ENCODE assay signal across 14 mouse cellular contexts in genomic region chr1:62934752-62935329, GRCm38 (mm10).
A peak's percentile ranks its signal among the peaks of the same experiment; 100 is the strongest.
DNase-seq lines count a peak whose midpoint lies in the region; ATAC-seq lines count a peak whose summit lies in the region.
"Had no signal": no experiment of that assay in that cellular context is flagged by ENCODE, and none has a peak within 500 bp of the region (broad histone marks: within the 10 kb centered on the region; RNA-seq: fewer than 3 reads in every experiment).

No protein-coding gene starts in this region.

- H3K27ac ChIP-seq in embryonic facial prominence, embryonic 15.5 days (replicated peaks) = peak overlapping the region; percentile 34; the same call in 1 of the 2 replicates
- H3K27ac ChIP-seq in forebrain, embryonic 11.5 days (ENCODE audit: low read depth, low read length) = 0 out of 2 replicates have a peak overlapping the region, but pooled peaks have one; percentile 12
- peak overlapping the region; percentile 68 for H3K27ac ChIP-seq in hindbrain, embryonic 14.5 days
- peak overlapping the region; percentile 73 for H3K27ac ChIP-seq in midbrain, embryonic 15.5 days
- no peak overlapping the region for H3K27ac ChIP-seq in kidney, embryonic 16.5 days (ENCODE audit: low read length)
- H3K27ac ChIP-seq: kidney, embryonic 15.5 days; stomach, embryonic 15.5 days had no signal

- peak; percentile 57 for DNase-seq in forebrain, embryonic 11.5 days (ENCODE audit: low spot score)
- DNase-seq in hindbrain, embryonic 14.5 days (ENCODE audit: low spot score) = no peak
- DNase-seq: heart, adult 11 months; liver; thymus, postnatal 14 days had no signal

- H3K4me3 ChIP-seq in embryonic facial prominence, embryonic 15.5 days (replicated peaks) = no peak overlapping the region
- H3K4me3 ChIP-seq in forebrain, embryonic 11.5 days (ENCODE audit: low read depth, low read length) = no peak overlapping the region
- H3K4me3 ChIP-seq in hindbrain, embryonic 14.5 days (replicated peaks; ENCODE audit: low read length) = no peak overlapping the region
- no peak overlapping the region for H3K4me3 ChIP-seq in midbrain, embryonic 15.5 days
- no peak overlapping the region for H3K4me3 ChIP-seq in kidney, embryonic 16.5 days (ENCODE audit: low read length)
- H3K4me3 ChIP-seq: kidney, embryonic 15.5 days; myocyte; stomach, embryonic 15.5 days had no signal

- no peaks in the 10 kb centered on the region for H3K36me3 ChIP-seq in embryonic facial prominence, embryonic 15.5 days
- no peaks in the 10 kb centered on the region for H3K36me3 ChIP-seq in forebrain, embryonic 11.5 days (ENCODE audit: control insufficient read depth, insufficient read depth, low read length)
- no peaks in the 10 kb centered on the region for H3K36me3 ChIP-seq in hindbrain, embryonic 14.5 days (replicated peaks; ENCODE audit: control insufficient read depth, insufficient read depth)
- H3K36me3 ChIP-seq in midbrain, embryonic 15.5 days (replicated peaks) = no peaks in the 10 kb centered on the region
- H3K36me3 ChIP-seq in kidney, embryonic 16.5 days (ENCODE audit: insufficient read depth, low read length) = no peaks in the 10 kb centered on the region
- H3K36me3 ChIP-seq: kidney, embryonic 15.5 days; stomach, embryonic 15.5 days had no signal

- ATAC-seq in embryonic facial prominence, embryonic 15.5 days (ENCODE audit: insufficient number of reproducible peaks, low FRiP score, low TSS enrichment, low read depth) = no peak; the same call in 1 of the 2 replicates
- ATAC-seq in forebrain, embryonic 11.5 days (replicated peaks; ENCODE audit: low FRiP score) = 0 out of 2 replicates have a peak, but pooled peaks have one; percentile 56
- peak; percentile 49; the same call in 1 of the 2 replicates for ATAC-seq in hindbrain, embryonic 14.5 days (ENCODE audit: low FRiP score)
- ATAC-seq in midbrain, embryonic 15.5 days (replicated peaks) = peak; percentile 59
- ATAC-seq in kidney, embryonic 16.5 days (ENCODE audit: low FRiP score, low TSS enrichment) = no peak
- ATAC-seq in erythroblast, adult 5-6 weeks (replicated peaks; ENCODE audit: low FRiP score, poor library complexity, severe bottlenecking) = no peak
- no peak for ATAC-seq in inflammation-experienced regulatory T-cells, adult 6 months

- 76% methylated on average over 10 of the region's 10 CpGs for WGBS in embryonic facial prominence, embryonic 15.5 days
- WGBS in forebrain, embryonic 11.5 days = 68% methylated on average over 10 of the region's 10 CpGs
- WGBS in hindbrain, embryonic 14.5 days = 59% methylated on average over 10 of the region's 10 CpGs
- 58% methylated on average over 10 of the region's 10 CpGs for WGBS in midbrain, embryonic 15.5 days
- WGBS in kidney, embryonic 16.5 days = 82% methylated on average over 10 of the region's 10 CpGs

- H3K4me1 ChIP-seq in embryonic facial prominence, embryonic 15.5 days = peaks cover 22% of the 10 kb centered on the region
- peaks cover 13% of the 10 kb centered on the region for H3K4me1 ChIP-seq in forebrain, embryonic 11.5 days (replicated peaks; ENCODE audit: control insufficient read depth, insufficient read depth, low read length)
- peaks cover 27% of the 10 kb centered on the region for H3K4me1 ChIP-seq in hindbrain, embryonic 14.5 days (replicated peaks; ENCODE audit: control insufficient read depth, insufficient read depth, low read length)
- H3K4me1 ChIP-seq in midbrain, embryonic 15.5 days = peaks cover 25% of the 10 kb centered on the region
- no peaks in the 10 kb centered on the region for H3K4me1 ChIP-seq in kidney, embryonic 16.5 days (ENCODE audit: insufficient read depth, low read length)
- H3K4me1 ChIP-seq: stomach, embryonic 15.5 days had no signal

- no peaks in the 10 kb centered on the region for H3K9me3 ChIP-seq in embryonic facial prominence, embryonic 15.5 days (replicated peaks)
- no peaks in the 10 kb centered on the region for H3K9me3 ChIP-seq in forebrain, embryonic 11.5 days (ENCODE audit: control insufficient read depth, low read length)
- H3K9me3 ChIP-seq in hindbrain, embryonic 14.5 days (ENCODE audit: control insufficient read depth, low read length) = no peaks in the 10 kb centered on the region
- no peaks in the 10 kb centered on the region for H3K9me3 ChIP-seq in midbrain, embryonic 15.5 days
- no peaks in the 10 kb centered on the region for H3K9me3 ChIP-seq in kidney, embryonic 16.5 days (ENCODE audit: low read length)
- H3K9me3 ChIP-seq: kidney, embryonic 15.5 days; stomach, embryonic 15.5 days had no signal

- H3K4me2 ChIP-seq in embryonic facial prominence, embryonic 15.5 days (replicated peaks) = no peak overlapping the region
- H3K4me2 ChIP-seq in forebrain, embryonic 11.5 days (ENCODE audit: low read depth, low read length, severe bottlenecking) = peak overlapping the region; percentile 26; the same call in 1 of the 2 replicates
- no peak overlapping the region for H3K4me2 ChIP-seq in hindbrain, embryonic 14.5 days (replicated peaks)
- peak overlapping the region; percentile 35 for H3K4me2 ChIP-seq in midbrain, embryonic 15.5 days
- H3K4me2 ChIP-seq in kidney, embryonic 16.5 days (replicated peaks; ENCODE audit: low read depth, low read length) = no peak overlapping the region
- H3K4me2 ChIP-seq: kidney, embryonic 15.5 days; lung, embryonic 14.5 days; stomach, embryonic 15.5 days had no signal

- H3K27me3 ChIP-seq in embryonic facial prominence, embryonic 15.5 days = peaks cover 7% of the 10 kb centered on the region
- H3K27me3 ChIP-seq in forebrain, embryonic 11.5 days (ENCODE audit: control insufficient read depth, insufficient read depth, low read length) = peaks cover 19% of the 10 kb centered on the region
- H3K27me3 ChIP-seq in hindbrain, embryonic 14.5 days (ENCODE audit: control insufficient read depth, insufficient read depth, low read length) = no peaks in the 10 kb centered on the region
- no peaks in the 10 kb centered on the region; the same call in 1 of the 2 replicates for H3K27me3 ChIP-seq in midbrain, embryonic 15.5 days (replicated peaks)
- H3K27me3 ChIP-seq in kidney, embryonic 16.5 days (ENCODE audit: insufficient read depth, low read length) = no peaks in the 10 kb centered on the region
- H3K27me3 ChIP-seq: stomach, embryonic 15.5 days had no signal

- H3K9ac ChIP-seq in embryonic facial prominence, embryonic 15.5 days = no peak overlapping the region
- H3K9ac ChIP-seq in forebrain, embryonic 11.5 days (ENCODE audit: low read length) = no peak overlapping the region
- no peak overlapping the region for H3K9ac ChIP-seq in hindbrain, embryonic 14.5 days
- no peak overlapping the region for H3K9ac ChIP-seq in midbrain, embryonic 15.5 days
- no peak overlapping the region for H3K9ac ChIP-seq in kidney, embryonic 16.5 days (replicated peaks; ENCODE audit: low read length)
- H3K9ac ChIP-seq: kidney, embryonic 15.5 days; lung, embryonic 14.5 days; stomach, embryonic 15.5 days had no signal

Comparison
In these comparisons a context has a peak if more than half of its experiments do, and no peak if none do; other contexts are left out.
1. ATAC-seq: peak in forebrain, embryonic 11.5 days (single experiment), hindbrain, embryonic 14.5 days (single experiment) and midbrain, embryonic 15.5 days (single experiment); none in embryonic facial prominence, embryonic 15.5 days (single experiment), kidney, embryonic 16.5 days (single experiment), erythroblast, adult 5-6 weeks (single experiment) and inflammation-experienced regulatory T-cells, adult 6 months (single experiment).
2. H3K4me2 ChIP-seq: peak in forebrain, embryonic 11.5 days (single experiment) and midbrain, embryonic 15.5 days (single experiment); none in embryonic facial prominence, embryonic 15.5 days (single experiment), hindbrain, embryonic 14.5 days (single experiment) and kidney, embryonic 16.5 days (single experiment).